ENCODE assay signal across 8 mouse cellular contexts in genomic region chr5:122636958-122637357, GRCm38 (mm10). TPM values are rescaled to one million over a fixed set of nuclear protein-coding genes. Genes with fewer than 3 reads are reported as not detected.
DNase-seq lines count a peak whose midpoint lies in the region; ATAC-seq and TF ChIP-seq lines count a peak whose summit lies in the region.
"Had no signal": no experiment of that assay in that cellular context is flagged by ENCODE, and none has a peak within 500 bp of the region (broad histone marks: within the 10 kb centered on the region; RNA-seq: fewer than 3 reads in every experiment).

No protein-coding gene starts in this region.

- H3K79me3 ChIP-seq in C2C12 (ENCODE audit: low read depth), result no peaks in the 10 kb centered on the region

- peak overlapping the region; percentile 60 for H3K4me2 ChIP-seq in heart, embryonic 16.5 days (ENCODE audit: low read depth, low read length)
- H3K4me2 ChIP-seq in lung, embryonic 14.5 days, result peak overlapping the region; percentile 47
- H3K4me2 ChIP-seq in stomach, embryonic 16.5 days (ENCODE audit: low read depth, low read length), result peak overlapping the region; percentile 23; the same call in 1 of the 2 replicates

- no peak for TF ChIP-seq POLR2A in MEL (IDR thresholded peaks at IDR 0.05; ENCODE audit: control insufficient read depth in 1 of 2, insufficient read depth in 1 of 2, low read depth in 1 of 2, low read length in 2 of 2, poor library complexity in 1 of 2)

- H3ac ChIP-seq in C2C12 (ENCODE audit: control insufficient read depth, insufficient read length, low read depth), result no peak overlapping the region

- no peak overlapping the region for H3K4me3 ChIP-seq in C2C12 (ENCODE audit: insufficient read depth, poor library complexity, severe bottlenecking)
- H3K4me3 ChIP-seq in MEL (ENCODE audit: control insufficient read depth in 1 of 2, insufficient read depth in 1 of 2, low read depth in 2 of 2, low read length in 2 of 2), result peak overlapping the region; percentile 31 to 57
- H3K4me3 ChIP-seq in heart, embryonic 16.5 days (ENCODE audit: low read length), result peak overlapping the region; percentile 27; the same call in 1 of the 2 replicates
- H3K4me3 ChIP-seq in lung, embryonic 14.5 days (ENCODE audit: low read depth, low read length), result 0 out of 2 replicates have a peak overlapping the region, but pooled peaks have one; percentile 9
- H3K4me3 ChIP-seq in stomach, embryonic 16.5 days (replicated peaks; ENCODE audit: low read length), result 0 out of 2 replicates have a peak overlapping the region, but pooled peaks have one; percentile 9
- H3K4me3 ChIP-seq: erythroblast, embryonic 14.5 days had no signal

- H3K27me3 ChIP-seq in C2C12 (ENCODE audit: control insufficient read depth, insufficient read depth, insufficient read length), result no peaks in the 10 kb centered on the region
- H3K27me3 ChIP-seq in MEL (ENCODE audit: control insufficient read depth in 1 of 2, insufficient read depth in 2 of 2, low read length in 2 of 2), result no peaks in the 10 kb centered on the region
- H3K27me3 ChIP-seq in heart, embryonic 16.5 days (ENCODE audit: control insufficient read depth, insufficient read depth, low read length), result no peaks in the 10 kb centered on the region
- H3K27me3 ChIP-seq in lung, embryonic 14.5 days (ENCODE audit: insufficient read depth, low read length), result no peaks in the 10 kb centered on the region
- no peaks in the 10 kb centered on the region for H3K27me3 ChIP-seq in stomach, embryonic 16.5 days (ENCODE audit: control insufficient read depth, insufficient read depth, low read length)

- 0 out of 2 replicates have a peak, but pooled peaks have one; percentile 47 for ATAC-seq in heart, embryonic 16.5 days (replicated peaks; ENCODE audit: extremely low read depth, insufficient read depth, low FRiP score)
- ATAC-seq in lung, embryonic 14.5 days (ENCODE audit: insufficient read depth), result peak; percentile 41; the same call in 1 of the 2 replicates
- peak; percentile 39; the same call in 1 of the 2 replicates for ATAC-seq in stomach, embryonic 16.5 days (ENCODE audit: insufficient read depth, low FRiP score)

- TF ChIP-seq RAD21 in MEL (IDR thresholded peaks at IDR 0.05; ENCODE audit: low read depth, low read length), result no peak

- no peaks in the 10 kb centered on the region for H3K79me2 ChIP-seq in C2C12 (ENCODE audit: control insufficient read depth, insufficient read depth)
- no peaks in the 10 kb centered on the region for H3K79me2 ChIP-seq in MEL (ENCODE audit: control insufficient read depth, insufficient read depth, low read length, poor library complexity)

- peak overlapping the region; percentile 52 for H3K9ac ChIP-seq in MEL (ENCODE audit: control insufficient read depth, low read depth, low read length, poor library complexity, severe bottlenecking)
- H3K9ac ChIP-seq in heart, embryonic 16.5 days (ENCODE audit: low read length), result no peak overlapping the region
- H3K9ac ChIP-seq in lung, embryonic 14.5 days, result no peak overlapping the region
- no peak overlapping the region for H3K9ac ChIP-seq in stomach, embryonic 16.5 days (ENCODE audit: low read length)

- WGBS in heart, embryonic 16.5 days, result 20% methylated on average over 16 of the region's 16 CpGs
- WGBS in lung, embryonic 14.5 days, result 27% methylated on average over 16 of the region's 16 CpGs
- 33% methylated on average over 16 of the region's 16 CpGs for WGBS in stomach, embryonic 16.5 days

- no peaks in the 10 kb centered on the region for H3K36me3 ChIP-seq in C2C12 (ENCODE audit: control insufficient read depth, insufficient read depth)
- H3K36me3 ChIP-seq in MEL (ENCODE audit: control insufficient read depth in 1 of 2, insufficient read depth in 2 of 2, low read length in 2 of 2), result peaks cover 0 to 12% of the 10 kb centered on the region in 2 experiments; a peak in 2 of 4 replicates
- H3K36me3 ChIP-seq in heart, embryonic 16.5 days (ENCODE audit: control insufficient read depth, insufficient read depth), result no peaks in the 10 kb centered on the region
- no peaks in the 10 kb centered on the region for H3K36me3 ChIP-seq in lung, embryonic 14.5 days (ENCODE audit: insufficient read depth)
- no peaks in the 10 kb centered on the region for H3K36me3 ChIP-seq in stomach, embryonic 16.5 days (ENCODE audit: control insufficient read depth, insufficient read depth, low read length)

- TF ChIP-seq EP300 in MEL (IDR thresholded peaks at IDR 0.05; ENCODE audit: low read depth in 1 of 2, low read length in 2 of 2), result no peak

- TF ChIP-seq CTCF in C2C12 (IDR thresholded peaks at IDR 0.05; ENCODE audit: control insufficient read depth, insufficient read depth, insufficient read length) (no peak), MEL (IDR thresholded peaks at IDR 0.05 in 2 of 3, conservative IDR thresholded peaks at IDR 0.05 in 1 of 3; ENCODE audit: control insufficient read depth in 1 of 3, insufficient read depth in 1 of 3, low read depth in 2 of 3, low read length in 3 of 3, poor library complexity in 1 of 3, severe bottlenecking in 1 of 3) (no peak)
- TF ChIP-seq CTCF in lung, embryonic 14.5 days (IDR thresholded peaks at IDR 0.05; ENCODE audit: low read depth), result no peak

- no peaks in the 10 kb centered on the region for H3K9me3 ChIP-seq in MEL (replicated peaks; ENCODE audit: insufficient read depth, low read length)
- no peaks in the 10 kb centered on the region for H3K9me3 ChIP-seq in heart, embryonic 16.5 days (replicated peaks; ENCODE audit: control insufficient read depth, low read length)
- H3K9me3 ChIP-seq in lung, embryonic 14.5 days (ENCODE audit: low read depth, low read length), result no peaks in the 10 kb centered on the region
- no peaks in the 10 kb centered on the region for H3K9me3 ChIP-seq in stomach, embryonic 16.5 days (replicated peaks; ENCODE audit: control insufficient read depth, low read length)

- DNase-seq in MEL (ENCODE audit: low read depth, low spot score), result peak; percentile 69
- DNase-seq in lung, embryonic 14.5 days, result peak; percentile 45
- DNase-seq in T-cell, adult 2 months (ENCODE audit: low spot score), result no peak
- DNase-seq in urinary bladder, postnatal 14 days (ENCODE audit: low spot score), result no peak

- peaks cover 14 to 18% of the 10 kb centered on the region in 2 experiments for H3K4me1 ChIP-seq in MEL (ENCODE audit: control insufficient read depth in 1 of 2, insufficient read depth in 2 of 2, low read length in 2 of 2)
- H3K4me1 ChIP-seq in heart, embryonic 16.5 days (ENCODE audit: control insufficient read depth, insufficient read depth, low read length), result peaks cover 3% of the 10 kb centered on the region; the same call in 1 of the 2 replicates
- no peaks in the 10 kb centered on the region; the same call in 1 of the 2 replicates for H3K4me1 ChIP-seq in lung, embryonic 14.5 days (ENCODE audit: insufficient read depth)
- H3K4me1 ChIP-seq in stomach, embryonic 16.5 days (ENCODE audit: control insufficient read depth, insufficient read depth, low read length), result no peaks in the 10 kb centered on the region

- H3K27ac ChIP-seq in MEL (ENCODE audit: control insufficient read depth, low read depth, low read length), result no peak overlapping the region
- H3K27ac ChIP-seq in heart, embryonic 16.5 days (ENCODE audit: low read length), result no peak overlapping the region
- H3K27ac ChIP-seq in lung, embryonic 14.5 days (ENCODE audit: low read depth), result no peak overlapping the region
- H3K27ac ChIP-seq in stomach, embryonic 16.5 days (ENCODE audit: low read length), result no peak overlapping the region

TF ChIP-seq in C2C12, 6 proteins besides CTCF, POLR2A, EP300 and RAD21:
- no peak for TF ChIP-seq MYOG (IDR thresholded peaks at IDR 0.05; ENCODE audit: control insufficient read depth, extremely low read depth, insufficient read length)
- no peak for TF ChIP-seq CEBPB (IDR thresholded peaks at IDR 0.05; ENCODE audit: low read depth)
- no peak for TF ChIP-seq MAX (IDR thresholded peaks at IDR 0.05)
- TF ChIP-seq MYOD1 (IDR thresholded peaks at IDR 0.05; ENCODE audit: control insufficient read depth, insufficient read length, low read depth), result peak; percentile 45

TF ChIP-seq in MEL, 35 proteins besides CTCF, POLR2A, EP300 and RAD21:
- TF ChIP-seq ETS1 (IDR thresholded peaks at IDR 0.05; ENCODE audit: low read depth, low read length) (peak; percentile 67), KAT2A (conservative IDR thresholded peaks at IDR 0.05; ENCODE audit: low read depth, low read length) (no peak), JUND (IDR thresholded peaks at IDR 0.05; ENCODE audit: low read depth, low read length) (0 out of 2 replicates have a peak, but pooled peaks have one; percentile 22)
TF ChIP-seq in MEL: peak in this region for 2.

RNA-seq across cellular contexts. Expression of gene P2rx7, which starts 6.8 kb away (rescaled TPM):
- polyA plus RNA-seq in C2C12 (2012; fragmentation: generic; extraction: Trizol), result 1.6 TPM
- 25.3 and 29.3 TPM in 2 replicates for total RNA-seq in MEL (2012; rRNA removed)
- polyA plus RNA-seq in MEL (2012; ENCODE audit: insufficient read depth in 1 of 2, insufficient read length in 2 of 2, low read depth in 1 of 2, low replicate concordance in 2 of 2, missing spikeins in 1 of 2), result 100 to 1,000 TPM in 1 of 2 experiments, 10 to 100 TPM in 1; 40.8 to 254 TPM
- 2.0 and 2.7 TPM in 2 replicates for polyA plus RNA-seq in heart, embryonic 16.5 days (2015; fragmentation: Nextera tagmentation; extraction: Ambion mirVana)
- polyA plus RNA-seq in lung, embryonic 14.5 days (2014; fragmentation: Nextera tagmentation; extraction: Ambion mirVana), result 1.3 and 2.7 TPM in 2 replicates
- 2.8 and 3.3 TPM in 2 replicates for polyA plus RNA-seq in stomach, embryonic 16.5 days (2015; fragmentation: Nextera tagmentation; extraction: Ambion mirVana)
- polyA plus RNA-seq: erythroblast, embryonic 14.5 days had no signal

RNA-seq across cellular contexts. Expression of gene Ift81, which starts 22.6 kb away (rescaled TPM):
- polyA plus RNA-seq in C2C12 (2012; fragmentation: generic; extraction: Trizol), result 3.5 TPM
- 1.5 TPM in 2 replicates for total RNA-seq in MEL (2012; rRNA removed)
- 1 to 10 TPM in 1 of 2 experiments, not detected in 1; 1.9 TPM for polyA plus RNA-seq in MEL (2012; ENCODE audit: insufficient read depth in 1 of 2, insufficient read length in 2 of 2, low read depth in 1 of 2, low replicate concordance in 2 of 2, missing spikeins in 1 of 2)
- 30.6 and 33.1 TPM in 2 replicates for polyA plus RNA-seq in heart, embryonic 16.5 days (2015; fragmentation: Nextera tagmentation; extraction: Ambion mirVana)
- polyA plus RNA-seq in lung, embryonic 14.5 days (2014; fragmentation: Nextera tagmentation; extraction: Ambion mirVana), result 38.4 and 39.6 TPM in 2 replicates
- 28.5 and 36.0 TPM in 2 replicates for polyA plus RNA-seq in stomach, embryonic 16.5 days (2015; fragmentation: Nextera tagmentation; extraction: Ambion mirVana)
- polyA plus RNA-seq: erythroblast, embryonic 14.5 days had no signal

Comparison
In these comparisons a context has a peak if more than half of its experiments do, and no peak if none do; other contexts are left out.
1. DNase-seq: peak in MEL (single experiment) and lung, embryonic 14.5 days (single experiment); none in T-cell, adult 2 months (single experiment) and urinary bladder, postnatal 14 days (single experiment).
2. Peak in every context shown above with its lines, with median percentiles within 50 percentile points of each other: ATAC-seq and H3K4me2 ChIP-seq.